Mouse (Mus musculus) C3H10T1/2 (cell line): ENCODE data around the gene Sh3bgrl3. TPM values are rescaled to one million over a fixed set of nuclear protein-coding genes. Genes with fewer than 3 reads are reported as not detected.

Experiments
- polyA plus RNA-seq, 2 experiments: library from polyadenylated mRNA; unstranded; fragments of >200 nt; fragmentation: generic; extraction: Trizol; gene quantifications; one replicate each; pipeline ENCODE4 v1.2.1; 2012; ENCODE audit warnings: missing spikeins in 2 of 2

The Sh3bgrl3 gene
- 100 to 1,000 TPM; 390 to 719 TPM for polyA plus RNA-seq

DNA sequence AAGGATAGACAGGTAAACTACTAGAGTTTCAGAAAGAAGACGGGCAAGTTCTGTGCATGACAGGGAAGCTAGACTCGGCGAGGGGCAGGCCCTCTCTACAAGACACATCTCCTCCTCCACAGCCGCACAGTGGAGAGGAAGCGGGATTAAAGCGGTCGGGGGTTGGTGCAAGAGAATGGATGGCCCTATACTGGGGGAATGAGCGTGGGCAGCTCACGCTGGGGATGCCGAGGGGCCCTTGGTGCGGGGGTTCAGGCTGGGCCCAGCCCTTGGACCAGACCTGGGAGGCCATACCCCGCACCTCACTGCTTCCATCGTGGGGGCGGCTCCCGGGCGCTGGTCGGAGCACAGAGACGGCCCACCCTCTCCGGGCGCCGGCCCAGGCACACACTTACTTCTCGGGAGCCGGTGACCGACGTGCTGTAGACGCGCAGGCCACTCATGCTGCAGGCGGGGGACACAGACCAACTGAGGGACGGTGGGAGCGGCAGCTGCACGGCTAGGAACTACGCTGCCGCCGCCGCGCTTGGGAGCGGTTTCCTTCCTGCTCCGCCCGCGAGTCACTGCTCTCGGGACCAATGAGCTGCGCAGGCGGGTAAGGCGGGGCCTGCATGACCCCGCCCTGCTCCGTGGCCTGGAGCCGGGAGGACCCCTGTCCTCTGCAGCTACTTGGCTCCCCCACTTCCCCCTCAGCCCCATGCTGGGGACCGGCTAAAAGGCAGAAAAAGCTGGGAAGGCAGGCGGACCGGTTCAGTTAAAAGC is at the start of gene Sh3bgrl3:
Gene Sh3bgrl3 (minus strand): TSS at position 569 of the 762 bp plus-strand sequence.

DNA sequence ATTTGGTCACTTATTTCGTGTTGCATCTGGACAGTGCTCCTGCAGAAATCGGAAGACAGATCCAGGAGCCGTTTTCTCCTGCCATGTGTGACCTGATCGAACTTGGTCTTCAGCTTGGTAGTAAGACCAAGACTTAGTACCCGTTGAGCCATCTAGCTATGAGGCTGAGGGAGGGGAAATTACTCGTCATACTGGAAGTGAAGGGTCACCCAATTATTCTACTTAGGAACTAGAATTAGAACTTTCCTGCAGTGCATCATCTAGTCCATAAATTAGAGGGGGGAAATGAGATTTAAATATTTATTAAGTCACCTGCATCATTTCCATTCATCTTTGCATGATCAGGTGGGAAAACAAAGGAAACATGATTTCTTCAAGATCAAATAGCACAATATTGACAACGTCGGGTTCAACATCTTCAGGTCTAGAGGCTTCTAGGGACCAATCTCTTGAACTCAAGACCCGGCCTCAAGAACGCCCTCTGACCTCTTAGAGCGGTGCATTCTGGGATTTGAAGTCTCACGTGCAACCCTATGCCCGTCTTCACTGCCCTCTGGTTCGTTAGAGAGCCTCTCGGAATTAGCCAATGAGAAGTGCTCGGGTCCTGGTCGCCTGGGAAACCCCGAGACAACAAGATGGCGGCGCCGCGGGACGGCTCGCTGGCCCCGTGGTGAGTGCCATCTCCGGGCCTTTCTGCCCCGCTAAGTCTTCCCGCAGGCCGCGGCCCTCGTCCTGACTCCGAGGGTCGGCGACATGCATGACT is 26.4 kb downstream of the Sh3bgrl3 start, which contains the start of gene Ubxn11:
Gene Ubxn11 (plus strand): TSS at position 592 of the 763 bp plus-strand sequence.

DNA sequence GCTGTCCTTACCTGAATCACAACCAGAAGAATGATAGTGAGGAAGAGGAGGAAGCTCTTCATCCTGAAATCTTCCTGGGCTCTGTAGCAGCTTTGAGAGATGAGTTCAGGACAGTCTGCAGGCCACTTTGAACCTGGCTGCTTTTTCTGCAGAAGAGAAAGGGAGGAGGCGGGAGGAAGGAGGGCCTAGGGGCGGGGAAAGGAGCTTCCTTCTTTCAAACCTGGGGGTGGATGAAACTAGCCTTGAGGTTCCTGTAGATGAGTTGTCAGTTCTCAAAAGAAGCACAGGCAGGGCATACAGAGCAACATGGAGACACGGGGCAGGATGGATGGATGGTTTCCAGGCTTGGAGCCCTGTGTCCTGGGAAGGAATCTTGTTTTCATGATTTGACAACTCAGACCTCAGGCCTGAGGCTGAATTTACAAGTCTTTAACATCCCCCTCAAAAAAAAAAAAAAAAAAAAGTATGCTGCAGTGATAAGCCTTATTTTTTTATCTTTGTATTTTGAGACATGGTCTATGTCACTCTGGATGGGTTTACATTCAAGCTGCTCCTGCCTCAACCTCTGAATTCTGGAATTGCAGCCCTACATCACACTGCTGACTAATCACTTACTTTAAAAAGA is 33.6 kb downstream of the Sh3bgrl3 start, which contains the start of gene Cd52:
Gene Cd52 (minus strand): TSS at position 160 of the 625 bp plus-strand sequence.

Other genes starting within 250 kb of the Sh3bgrl3 start
- gene Rps6ka1, start 241.0 kb downstream of the Sh3bgrl3 start, polyA plus RNA-seq: 1 to 10 TPM; 1.6 to 2.6 TPM
- gene Hmgn2, start 160.1 kb downstream of the Sh3bgrl3 start, polyA plus RNA-seq: 100 to 1,000 TPM in 1 of 2 experiments, 10 to 100 TPM in 1; 78.4 to 305 TPM
- gene Dhdds, start 127.9 kb downstream of the Sh3bgrl3 start, polyA plus RNA-seq: 10 to 100 TPM; 29.7 to 30.1 TPM
- not detected for gene Lin28a, start 109.9 kb downstream of the Sh3bgrl3 start, polyA plus RNA-seq
- gene Zfp683, start 75.0 kb downstream of the Sh3bgrl3 start, polyA plus RNA-seq: not detected
- gene Crybg2, start 68.0 kb downstream of the Sh3bgrl3 start, polyA plus RNA-seq: not detected
- gene Cd52, start 33.7 kb downstream of the Sh3bgrl3 start, polyA plus RNA-seq: not detected
- gene Ubxn11, start 26.2 kb downstream of the Sh3bgrl3 start, polyA plus RNA-seq: 1 to 10 TPM; 3.0 to 7.1 TPM
- 1 to 10 TPM; 1.4 to 6.1 TPM for gene Cep85, start 58.3 kb upstream of the Sh3bgrl3 start, polyA plus RNA-seq
- not detected for gene Gm7534, start 74.2 kb upstream of the Sh3bgrl3 start, polyA plus RNA-seq
- not detected for gene Catsper4, start 98.6 kb upstream of the Sh3bgrl3 start, polyA plus RNA-seq
- under 1 TPM; 0.20 to 0.53 TPM for gene Cnksr1, start 109.6 kb upstream of the Sh3bgrl3 start, polyA plus RNA-seq
- 10 to 100 TPM in 1 of 2 experiments, under 1 TPM in 1; 0.70 to 21.0 TPM for gene E130218I03Rik, start 114.9 kb upstream of the Sh3bgrl3 start, polyA plus RNA-seq
- gene Zfp593, start 116.8 kb upstream of the Sh3bgrl3 start, polyA plus RNA-seq: 10 to 100 TPM; 13.5 to 31.5 TPM
- not detected for gene Gm30191, start 118.1 kb upstream of the Sh3bgrl3 start, polyA plus RNA-seq
- under 1 TPM in 1 of 2 experiments, not detected in 1; 0.11 TPM for gene Grrp1, start 125.3 kb upstream of the Sh3bgrl3 start, polyA plus RNA-seq
- gene Pdik1l, start 159.1 kb upstream of the Sh3bgrl3 start, polyA plus RNA-seq: 1 to 10 TPM in 1 of 2 experiments, under 1 TPM in 1; 0.23 to 1.9 TPM
- gene Trim63, start 186.3 kb upstream of the Sh3bgrl3 start, polyA plus RNA-seq: under 1 TPM in 1 of 2 experiments, not detected in 1; 0.02 TPM
- gene Slc30a2, start 214.4 kb upstream of the Sh3bgrl3 start, polyA plus RNA-seq: not detected